Mouse (Mus musculus): ENCODE measurements at regions not wholly inside any gene's neighbourhood (a gene's known extent, or its start where the extent isn't known, plus 50 kb on each side); places are given as distances from the start of the nearest gene placed in this dataset.

- Histone ChIP-seq H3K27me3 (ENCODE audit: control insufficient read depth, insufficient read depth, low read length) (no peaks in the 10 kb centered on the region), H3K4me2 (replicated peaks; ENCODE audit: low read depth, low read length, severe bottlenecking) (no peak overlapping the region), H3K4me3 (replicated peaks; ENCODE audit: low read length) (no peak overlapping the region), H3K36me3 (ENCODE audit: control insufficient read depth, insufficient read depth, low read length) (no peaks in the 10 kb centered on the region), H3K9me3 (ENCODE audit: control insufficient read depth, low read length) (no peaks in the 10 kb centered on the region), H3K9ac (ENCODE audit: low read depth, low read length, severe bottlenecking) (no peak overlapping the region), H3K4me1 (ENCODE audit: control insufficient read depth, insufficient read depth, low read length) (no peaks in the 10 kb centered on the region), H3K27ac (replicated peaks; ENCODE audit: low read depth, low read length) (no peak overlapping the region)
- ATAC-seq (ENCODE audit: low FRiP score, low read depth) (no peak), DNase-seq (ENCODE audit: low spot score) (no peak)
- no peak for TF ChIP-seq POLR2A (IDR thresholded peaks at IDR 0.05; ENCODE audit: borderline replicate concordance, extremely low read depth, insufficient read depth, insufficient read length)
- 77% methylated on average over 5 of the region's 5 CpGs for WGBS
Measured at GRCm38 (mm10) chr3:37882417-37882816, 158.1 kb upstream of the Gm5148 start.

- ATAC-seq (ENCODE audit: low FRiP score, low read depth) (no peak), DNase-seq (ENCODE audit: low spot score) (no peak)
- peaks cover 2% of the 10 kb centered on the region for H3K4me1 ChIP-seq (ENCODE audit: control insufficient read depth, insufficient read depth, low read length)
- H3K27me3 ChIP-seq (ENCODE audit: control insufficient read depth, insufficient read depth, low read length) = no peaks in the 10 kb centered on the region
- H3K4me3 ChIP-seq (replicated peaks; ENCODE audit: low read length) = no peak overlapping the region
- no peak overlapping the region for H3K4me2 ChIP-seq (replicated peaks; ENCODE audit: low read depth, low read length, severe bottlenecking)
- H3K9ac ChIP-seq (ENCODE audit: low read depth, low read length, severe bottlenecking) = no peak overlapping the region
- H3K36me3 ChIP-seq (ENCODE audit: control insufficient read depth, insufficient read depth, low read length) = no peaks in the 10 kb centered on the region
- no peaks in the 10 kb centered on the region for H3K9me3 ChIP-seq (ENCODE audit: control insufficient read depth, low read length)
- WGBS = 82% methylated on average over 2 of the region's 2 CpGs
- H3K27ac ChIP-seq (replicated peaks; ENCODE audit: low read depth, low read length) = no peak overlapping the region
- TF ChIP-seq POLR2A (IDR thresholded peaks at IDR 0.05; ENCODE audit: borderline replicate concordance, extremely low read depth, insufficient read depth, insufficient read length) = no peak
Measured at GRCm38 (mm10) chr3:37881016-37881415, 156.7 kb upstream of the Gm5148 start.

GRCm38 (mm10) chr3:37879056-37879455 lies 154.8 kb upstream of the Gm5148 start:
- DNase-seq (ENCODE audit: low spot score) (no peak), ATAC-seq (ENCODE audit: low FRiP score, low read depth) (no peak)
- H3K4me2 ChIP-seq (replicated peaks; ENCODE audit: low read depth, low read length, severe bottlenecking) = no peak overlapping the region
- no peaks in the 10 kb centered on the region for H3K27me3 ChIP-seq (ENCODE audit: control insufficient read depth, insufficient read depth, low read length)
- no peaks in the 10 kb centered on the region for H3K9me3 ChIP-seq (ENCODE audit: control insufficient read depth, low read length)
- WGBS = 74% methylated on average over 6 of the region's 6 CpGs
- TF ChIP-seq POLR2A (IDR thresholded peaks at IDR 0.05; ENCODE audit: borderline replicate concordance, extremely low read depth, insufficient read depth, insufficient read length) = no peak
- H3K36me3 ChIP-seq (ENCODE audit: control insufficient read depth, insufficient read depth, low read length) = no peaks in the 10 kb centered on the region
- H3K4me3 ChIP-seq (replicated peaks; ENCODE audit: low read length) = no peak overlapping the region
- H3K9ac ChIP-seq (ENCODE audit: low read depth, low read length, severe bottlenecking) = no peak overlapping the region
- peaks cover 20% of the 10 kb centered on the region for H3K4me1 ChIP-seq (ENCODE audit: control insufficient read depth, insufficient read depth, low read length)
- H3K27ac ChIP-seq (replicated peaks; ENCODE audit: low read depth, low read length) = no peak overlapping the region

DNA sequence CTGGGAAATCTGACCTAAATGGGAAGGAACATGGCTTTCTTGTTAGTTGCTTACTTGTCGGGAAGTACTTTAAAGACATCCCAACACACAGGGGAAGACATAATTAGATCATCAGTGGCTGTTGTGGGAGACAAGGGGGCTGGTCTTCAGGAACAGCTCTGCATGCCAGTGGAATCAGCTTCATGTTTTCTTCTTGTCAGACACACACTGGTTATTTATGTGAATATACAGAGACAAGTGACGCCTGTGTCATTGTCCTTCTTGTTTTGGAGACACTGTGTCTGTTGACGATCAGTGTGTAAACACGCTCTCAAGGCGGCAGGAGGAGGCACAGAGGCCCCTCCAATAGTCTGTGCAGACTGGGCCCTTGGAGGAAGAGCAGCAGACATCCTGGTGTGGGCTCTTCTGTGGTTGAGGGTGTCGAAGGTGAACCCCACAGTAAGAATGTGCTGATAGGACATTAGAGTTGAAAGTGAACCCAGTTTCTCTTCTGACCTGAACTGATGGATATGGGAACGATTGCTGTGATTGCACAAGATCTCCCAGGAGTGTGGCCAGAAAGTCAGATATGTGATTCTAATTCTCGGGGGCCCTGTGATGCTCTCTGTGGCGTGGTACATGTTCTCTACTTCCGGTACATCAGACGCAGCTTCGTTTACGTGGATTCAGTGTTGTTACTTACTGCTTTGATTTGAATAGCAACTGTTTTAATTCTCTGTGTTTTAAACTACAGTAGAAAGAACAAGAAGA lies 151.9 kb upstream of the Gm5148 start:
- H3K9ac ChIP-seq (ENCODE audit: low read depth, low read length, severe bottlenecking) = no peak overlapping the region
- no peak overlapping the region for H3K4me3 ChIP-seq (replicated peaks; ENCODE audit: low read length)
- H3K27me3 ChIP-seq (ENCODE audit: control insufficient read depth, insufficient read depth, low read length) = no peaks in the 10 kb centered on the region
- peaks cover 23% of the 10 kb centered on the region for H3K4me1 ChIP-seq (ENCODE audit: control insufficient read depth, insufficient read depth, low read length)
- no peaks in the 10 kb centered on the region for H3K9me3 ChIP-seq (ENCODE audit: control insufficient read depth, low read length)
- no peaks in the 10 kb centered on the region for H3K36me3 ChIP-seq (ENCODE audit: control insufficient read depth, insufficient read depth, low read length)
- ATAC-seq (ENCODE audit: low FRiP score, low read depth) (no peak), DNase-seq (ENCODE audit: low spot score) (no peak)
- WGBS = 81% methylated on average over 13 of the region's 13 CpGs
- peak overlapping the region; percentile 86 for H3K27ac ChIP-seq (replicated peaks; ENCODE audit: low read depth, low read length)
- TF ChIP-seq POLR2A (IDR thresholded peaks at IDR 0.05; ENCODE audit: borderline replicate concordance, extremely low read depth, insufficient read depth, insufficient read length) = no peak
- no peak overlapping the region for H3K4me2 ChIP-seq (replicated peaks; ENCODE audit: low read depth, low read length, severe bottlenecking)

GRCm38 (mm10) chr3:37875331-37876015 lies 151.2 kb upstream of the Gm5148 start:
- Histone ChIP-seq H3K4me1 (ENCODE audit: control insufficient read depth, insufficient read depth, low read length) (peaks cover 23% of the 10 kb centered on the region), H3K9ac (ENCODE audit: low read depth, low read length, severe bottlenecking) (no peak overlapping the region), H3K4me2 (replicated peaks; ENCODE audit: low read depth, low read length, severe bottlenecking) (no peak overlapping the region), H3K27ac (replicated peaks; ENCODE audit: low read depth, low read length) (peak overlapping the region; percentile 86), H3K4me3 (replicated peaks; ENCODE audit: low read length) (no peak overlapping the region), H3K9me3 (ENCODE audit: control insufficient read depth, low read length) (no peaks in the 10 kb centered on the region), H3K27me3 (ENCODE audit: control insufficient read depth, insufficient read depth, low read length) (no peaks in the 10 kb centered on the region), H3K36me3 (ENCODE audit: control insufficient read depth, insufficient read depth, low read length) (no peaks in the 10 kb centered on the region)
- ATAC-seq (ENCODE audit: low FRiP score, low read depth) (peak; percentile 95), DNase-seq (ENCODE audit: low spot score) (peak; percentile 94)
- TF ChIP-seq POLR2A (IDR thresholded peaks at IDR 0.05; ENCODE audit: borderline replicate concordance, extremely low read depth, insufficient read depth, insufficient read length) = no peak
- 15% methylated on average over 6 of the region's 6 CpGs for WGBS
